Mouse (Mus musculus) lung, postnatal 36 days (tissue): ENCODE results near the gene Mid1.
"Not testable (repeated sequence)": the region's sequence is repeated elsewhere in the genome, so short reads cannot be mapped to it uniquely, and the experiment has no call there.

Source experiments
- DNase-seq: peaks from one replicate; pipeline ENCODE4 v3.0.0; 2022; ENCODE audit warnings: mixed read lengths

The Mid1 gene

GRCm38 (mm10) chrX:169973806-169974205, 288.8 kb downstream of the Mid1 start:
- not testable (repeated sequence) for DNase-seq

- not testable (repeated sequence) for DNase-seq
Observed at GRCm38 (mm10) chrX:169974456-169974855, 289.5 kb downstream of the Mid1 start.

- not testable (repeated sequence) for DNase-seq
Observed at GRCm38 (mm10) chrX:169974974-169975373, 290.0 kb downstream of the Mid1 start.

GRCm38 (mm10) chrX:169975681-169976131, 290.7 kb downstream of the Mid1 start:
- not testable (repeated sequence) for DNase-seq

- DNase-seq, result not testable (repeated sequence)
Observed at GRCm38 (mm10) chrX:169976340-169976739, 291.3 kb downstream of the Mid1 start.

- not testable (repeated sequence) for DNase-seq
Observed at GRCm38 (mm10) chrX:169977856-169978435, 292.9 kb downstream of the Mid1 start.

- DNase-seq, result peak; percentile 72
Observed at GRCm38 (mm10) chrX:169978436-169979381, 293.7 kb downstream of the Mid1 start.

GRCm38 (mm10) chrX:169979461-169980202, 294.6 kb downstream of the Mid1 start:
- DNase-seq, result not testable (repeated sequence)

- not testable (repeated sequence) for DNase-seq
Observed at GRCm38 (mm10) chrX:169980203-169980556, 295.2 kb downstream of the Mid1 start.

- no peak for DNase-seq
Observed at GRCm38 (mm10) chrX:169980809-169981289, 295.9 kb downstream of the Mid1 start.

- DNase-seq, result not testable (repeated sequence)
Observed at GRCm38 (mm10) chrX:169981761-169982181, 296.8 kb downstream of the Mid1 start.

GRCm38 (mm10) chrX:169982606-169983400, 297.8 kb downstream of the Mid1 start:
- not testable (repeated sequence) for DNase-seq

- DNase-seq, result not testable (repeated sequence)
Observed at GRCm38 (mm10) chrX:169983401-169984165, 298.6 kb downstream of the Mid1 start.

- DNase-seq, result not testable (repeated sequence)
Observed at GRCm38 (mm10) chrX:169984331-169984730, 299.3 kb downstream of the Mid1 start.

GRCm38 (mm10) chrX:169984853-169985252, 299.9 kb downstream of the Mid1 start:
- DNase-seq, result not testable (repeated sequence)

- DNase-seq, result not testable (repeated sequence)
Observed at GRCm38 (mm10) chrX:169985796-169986195, 300.8 kb downstream of the Mid1 start.

GRCm38 (mm10) chrX:169986519-169987367, 301.7 kb downstream of the Mid1 start:
- peak; percentile 87 for DNase-seq

GRCm38 (mm10) chrX:169987368-169987837, 302.4 kb downstream of the Mid1 start:
- not testable (repeated sequence) for DNase-seq

- not testable (repeated sequence) for DNase-seq
Observed at GRCm38 (mm10) chrX:169988571-169989218, 303.7 kb downstream of the Mid1 start.
